Mouse (Mus musculus) cerebellum, adult 11 months (tissue): ENCODE data around the gene Bcl11b.

Experiments
- DNase-seq: peaks from one replicate; pipeline ENCODE4 v3.0.0; 2022

Bcl11b gene

DNA sequence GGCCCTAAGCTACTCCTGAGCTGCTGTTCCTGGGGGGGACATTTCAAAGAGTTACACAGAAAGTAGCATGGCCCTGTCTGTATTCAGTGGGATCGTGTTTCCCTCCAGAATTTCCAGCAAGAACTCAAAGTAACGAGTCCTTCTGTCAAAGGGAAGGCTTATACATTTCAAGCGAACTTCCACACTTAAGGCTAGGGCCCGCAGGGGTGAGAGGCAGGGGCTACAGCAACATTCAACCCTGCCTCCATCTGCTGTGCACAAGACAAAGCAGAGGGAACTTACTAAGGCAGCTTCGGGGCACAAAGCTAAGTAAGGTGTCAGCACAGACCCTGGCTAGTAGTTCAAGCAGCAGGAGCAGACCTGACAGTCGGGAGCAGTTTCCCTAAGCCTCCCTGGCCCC, 115.8 kb downstream of the Bcl11b start:
- DNase-seq = no peak

DNA sequence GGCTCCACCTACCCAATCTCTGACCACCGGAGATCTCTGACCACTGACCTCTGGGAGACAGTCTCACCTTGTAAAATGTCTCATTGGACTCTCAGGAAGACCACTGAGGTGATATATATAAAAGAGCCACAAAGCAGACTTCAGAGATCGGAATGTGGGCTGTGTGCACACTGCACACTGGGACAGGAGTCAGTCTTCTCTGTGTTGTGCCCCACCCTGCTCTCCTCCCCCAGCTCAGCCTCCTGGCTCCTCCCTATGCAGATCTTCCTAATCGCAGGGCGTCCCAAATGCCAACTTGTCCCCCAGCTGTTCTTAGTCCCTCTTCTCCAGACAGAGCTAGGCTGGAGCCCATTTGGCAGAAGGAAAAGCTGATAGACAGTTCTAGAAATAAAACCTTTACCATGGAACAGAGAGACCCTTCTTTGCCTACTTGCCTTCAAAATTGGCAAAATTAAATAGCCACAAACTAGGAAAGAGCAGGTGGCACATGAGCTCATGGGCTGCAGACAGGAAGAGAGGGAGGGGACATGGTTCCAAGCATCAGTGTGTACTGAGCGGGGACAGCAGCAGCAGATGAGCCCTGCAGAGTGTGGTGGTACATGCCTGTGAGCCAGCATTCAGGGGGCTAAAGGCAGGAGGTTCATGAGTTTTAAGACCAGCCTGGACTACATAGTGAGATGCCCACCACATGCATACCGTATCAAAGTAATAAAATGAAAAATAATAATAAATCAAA, 118.9 kb downstream of the Bcl11b start:
- DNase-seq = no peak

DNA sequence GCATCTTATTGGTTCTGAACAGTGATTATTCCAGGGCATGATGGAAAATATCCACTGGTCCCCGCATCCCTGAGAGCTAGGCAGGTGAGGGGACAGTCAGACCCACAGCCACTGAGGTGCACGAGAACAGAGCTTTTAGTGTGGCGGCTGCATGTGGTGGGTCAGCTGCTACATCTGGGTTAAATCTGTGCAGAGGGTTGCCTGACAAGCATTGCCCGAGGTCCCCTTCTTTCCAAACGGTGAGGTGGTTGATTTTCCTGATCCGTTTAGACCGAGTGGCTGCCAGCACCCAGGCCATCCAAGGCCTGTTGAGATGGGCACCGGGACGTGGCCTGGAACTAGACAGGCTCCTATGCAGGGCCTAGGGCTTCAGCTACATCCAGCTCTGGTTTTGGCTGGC, 121.7 kb downstream of the Bcl11b start:
- DNase-seq = no peak

DNA sequence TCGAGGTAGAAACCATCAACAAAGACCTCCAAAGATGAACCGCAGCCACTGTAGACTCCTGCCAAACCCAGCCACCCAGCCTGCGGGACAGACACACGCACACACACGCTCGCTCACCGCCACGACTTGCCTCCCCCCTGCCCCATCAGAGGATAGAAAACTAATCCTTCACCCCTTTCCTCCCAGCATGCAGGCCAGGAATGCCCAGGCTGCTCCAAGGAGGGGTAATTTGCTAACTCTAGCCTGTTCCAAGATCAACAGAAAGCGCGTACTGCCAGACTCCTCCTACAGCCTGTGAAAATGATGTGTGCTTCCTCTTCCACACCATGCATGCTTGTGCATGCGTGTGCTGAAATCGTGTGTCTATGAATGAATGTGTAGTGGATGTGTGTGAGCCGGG, 122.7 kb downstream of the Bcl11b start:
- no peak for DNase-seq

DNA sequence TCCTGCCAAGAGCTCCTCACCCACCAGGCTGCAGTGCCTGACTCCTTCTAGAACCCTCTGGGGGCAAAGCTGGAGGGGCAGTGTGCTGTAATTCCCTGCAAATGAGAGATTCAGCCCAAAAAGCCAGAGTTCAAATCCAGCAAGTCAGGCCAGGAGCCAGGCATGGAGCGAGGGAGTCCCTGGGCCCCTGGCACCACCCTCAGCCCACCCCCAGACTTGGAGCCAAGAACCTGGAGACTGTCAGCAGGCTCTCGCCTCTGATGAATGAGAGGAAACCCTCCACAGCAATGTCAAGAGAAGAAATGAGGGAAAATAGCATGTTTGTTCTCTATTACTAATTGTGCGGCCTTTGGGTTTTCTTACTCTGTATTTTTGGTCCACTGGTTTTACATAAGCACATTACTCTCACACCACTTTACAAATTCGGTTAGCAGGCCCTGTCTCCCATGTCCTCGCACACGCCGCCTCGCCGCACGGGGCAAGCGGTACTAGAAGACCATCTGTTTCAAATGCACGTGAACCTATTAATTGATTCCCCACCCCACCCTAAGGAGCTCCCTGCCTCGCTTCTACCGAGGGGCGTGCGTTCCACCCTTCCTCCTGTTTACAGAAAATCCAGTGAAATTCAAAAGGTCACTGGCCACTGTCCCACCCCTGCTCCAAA, 124.2 kb downstream of the Bcl11b start:
- no peak for DNase-seq

DNA sequence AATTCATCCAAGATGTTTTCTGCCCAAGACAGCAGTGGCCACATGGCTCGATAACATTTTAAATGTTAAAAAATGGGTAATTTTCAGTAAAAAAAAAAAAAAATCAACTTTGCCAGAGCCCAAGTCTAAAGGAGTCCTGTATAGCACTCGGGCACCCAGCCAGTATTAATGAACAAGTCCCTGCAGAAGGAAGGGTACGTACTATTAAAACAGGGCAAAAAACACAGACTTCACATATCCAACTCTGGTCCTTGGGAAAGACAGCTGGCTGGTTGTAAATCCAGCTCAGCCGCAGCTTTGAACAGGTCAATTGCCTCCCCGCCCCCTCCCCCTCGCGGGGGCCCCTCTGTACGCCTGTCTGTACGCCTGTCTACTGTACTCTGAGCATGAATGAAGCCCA, 127.2 kb downstream of the Bcl11b start:
- no peak for DNase-seq

DNA sequence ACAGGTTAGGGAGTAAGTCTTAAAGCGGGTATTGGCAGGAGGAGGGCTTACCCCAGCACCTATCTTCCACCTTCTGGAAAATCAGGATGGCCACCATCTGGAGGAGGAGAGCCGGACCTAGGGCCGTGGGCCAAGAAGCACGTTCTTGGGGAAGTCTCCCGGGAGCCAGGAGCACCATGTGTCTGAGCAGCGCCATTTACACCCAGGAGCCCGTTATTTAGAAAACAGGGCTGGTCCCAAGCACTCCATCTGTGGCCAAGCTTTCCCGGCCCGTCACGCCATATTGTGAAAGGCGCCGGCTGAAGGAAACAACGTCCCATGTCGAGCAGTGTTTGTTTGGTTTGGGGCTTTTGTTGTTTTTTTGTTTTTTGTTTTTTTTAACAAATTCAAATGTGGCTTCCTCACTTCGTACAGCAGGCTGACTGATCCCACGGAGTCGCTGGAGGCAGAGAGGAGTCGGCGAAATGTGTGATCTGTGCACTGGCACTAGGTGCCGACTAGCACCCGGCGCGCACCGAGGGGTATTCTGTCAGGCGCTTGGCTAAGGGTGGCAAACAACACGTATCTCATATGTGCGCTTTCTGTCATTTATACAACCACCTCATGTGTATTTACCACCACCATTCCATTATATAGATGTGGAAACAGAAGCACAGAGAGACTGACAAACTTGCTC, 128.8 kb downstream of the Bcl11b start:
- DNase-seq = no peak

DNA sequence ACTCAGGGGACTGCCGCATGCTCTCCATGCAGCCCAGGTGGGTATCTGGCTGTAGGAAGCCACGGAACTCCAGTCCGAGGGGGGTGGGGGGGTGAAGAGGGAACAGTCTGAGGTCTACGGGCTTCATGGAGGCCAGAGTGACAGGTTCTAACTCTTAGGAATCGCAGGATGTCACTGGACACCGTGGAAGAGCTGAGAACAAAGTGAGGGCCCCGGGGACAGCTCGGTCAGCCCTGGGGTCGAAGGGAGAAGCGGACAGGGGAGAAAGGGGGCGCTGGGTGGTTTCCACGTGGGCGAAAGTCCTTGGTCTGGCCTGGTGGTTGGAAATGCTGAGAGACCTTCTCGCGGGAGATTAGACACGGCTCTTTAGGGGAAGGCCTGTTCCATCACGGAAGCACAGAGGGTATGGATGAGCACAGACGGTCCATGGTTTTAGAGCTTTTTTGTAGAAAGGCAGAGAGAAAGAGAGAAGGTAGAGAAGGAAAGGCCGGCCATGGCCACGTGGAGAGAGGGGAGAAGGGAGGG, 133.8 kb downstream of the Bcl11b start:
- DNase-seq = no peak

DNA sequence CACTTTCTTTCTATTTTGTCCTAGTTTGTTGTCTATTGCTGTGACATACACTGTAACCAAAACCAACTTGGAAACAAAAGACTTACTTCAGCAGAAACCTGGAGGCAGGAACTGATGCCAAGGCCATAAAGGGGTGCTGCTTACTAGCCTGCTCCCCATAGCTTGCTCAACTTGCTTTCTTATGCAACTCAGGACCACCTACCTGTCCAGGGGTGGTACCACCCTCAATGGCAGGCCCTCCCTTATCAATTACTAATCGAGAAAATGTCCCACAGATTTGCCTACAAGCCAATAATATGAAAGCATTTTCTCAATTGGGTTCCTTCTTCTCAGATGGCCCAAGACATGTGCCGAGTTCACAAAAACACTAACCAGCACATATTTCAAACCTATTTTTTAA, 135.1 kb downstream of the Bcl11b start:
- DNase-seq = no peak
